Mouse (Mus musculus) heart, embryonic 16.5 days (tissue): ENCODE measurements around the gene Nutm1. TPM values are rescaled to one million over a fixed set of nuclear protein-coding genes. Genes with fewer than 3 reads are reported as not detected.
A peak's percentile ranks its signal among the peaks of the same experiment; 100 is the strongest.

ENCODE experiments used
- ATAC-seq: fragments of 200-750 bp; cut with Nextera tagmentation; replicated peaks from 2 replicates; pipeline ENCODE4 v1.8.0; 2017; ENCODE audit warnings: moderate number of reproducible peaks; ENCODE audit not compliant: insufficient read depth, low FRiP score; ENCODE audit errors: extremely low read depth
- H3K27ac ChIP-seq: fragments of 300-500 bp; sonication (generic); 2 replicates; pipeline ENCODE4 v1.5.1; 2014; ENCODE audit warnings: mild to moderate bottlenecking, low read length, control low read depth, moderate library complexity
- H3K27me3 ChIP-seq: fragments of 300-500 bp; sonication (generic); 2 replicates; pipeline ENCODE4 v1.6.1; 2014; ENCODE audit warnings: low read length, mixed read lengths; ENCODE audit not compliant: control insufficient read depth, insufficient read depth
- H3K36me3 ChIP-seq: fragments of 300-500 bp; sonication (generic); 2 replicates; pipeline ENCODE4 v1.6.1; 2014; ENCODE audit not compliant: control insufficient read depth, insufficient read depth
- H3K4me1 ChIP-seq: fragments of 300-500 bp; sonication (generic); 2 replicates; pipeline ENCODE4 v1.6.1; 2014; ENCODE audit warnings: low read length, mixed read lengths; ENCODE audit not compliant: control insufficient read depth, insufficient read depth
- H3K4me2 ChIP-seq: fragments of 300-500 bp; sonication (generic); 2 replicates; pipeline ENCODE4 v1.6.1; 2014; ENCODE audit warnings: low read depth, mild to moderate bottlenecking, control low read depth, low read length
- H3K4me3 ChIP-seq: fragments of 300-500 bp; sonication (generic); 2 replicates; pipeline ENCODE4 v1.5.1; 2014; ENCODE audit warnings: mild to moderate bottlenecking, control low read depth, low read length
- H3K9ac ChIP-seq: fragments of 300-500 bp; sonication (generic); 2 replicates; pipeline ENCODE4 v1.6.1; 2014; ENCODE audit warnings: low read length, control low read depth
- H3K9me3 ChIP-seq: fragments of 300-500 bp; sonication (generic); replicated peaks from 2 replicates; pipeline ENCODE4 v1.6.1; 2016; ENCODE audit warnings: low read length; ENCODE audit not compliant: control insufficient read depth
- WGBS: fragments of 180-500 bp; shearing (Covaris S2); extraction: QIAGEN DNeasy Blood & Tissue Kit; methylation state at CpG from one replicate; pipeline ENCODE4 v1.1.7; 2014; 5-methylcytosine and 5-hydroxymethylcytosine counted together
- polyA plus RNA-seq: library from polyadenylated mRNA; unstranded; fragments of >200 nt; fragmentation: Nextera tagmentation; extraction: Ambion mirVana; gene quantifications from 2 replicates; pipeline ENCODE4 v1.2.1, GENCODE M21; 2015

The Nutm1 gene
- polyA plus RNA-seq, 1 experiment from 2014 or later: not detected

DNA sequence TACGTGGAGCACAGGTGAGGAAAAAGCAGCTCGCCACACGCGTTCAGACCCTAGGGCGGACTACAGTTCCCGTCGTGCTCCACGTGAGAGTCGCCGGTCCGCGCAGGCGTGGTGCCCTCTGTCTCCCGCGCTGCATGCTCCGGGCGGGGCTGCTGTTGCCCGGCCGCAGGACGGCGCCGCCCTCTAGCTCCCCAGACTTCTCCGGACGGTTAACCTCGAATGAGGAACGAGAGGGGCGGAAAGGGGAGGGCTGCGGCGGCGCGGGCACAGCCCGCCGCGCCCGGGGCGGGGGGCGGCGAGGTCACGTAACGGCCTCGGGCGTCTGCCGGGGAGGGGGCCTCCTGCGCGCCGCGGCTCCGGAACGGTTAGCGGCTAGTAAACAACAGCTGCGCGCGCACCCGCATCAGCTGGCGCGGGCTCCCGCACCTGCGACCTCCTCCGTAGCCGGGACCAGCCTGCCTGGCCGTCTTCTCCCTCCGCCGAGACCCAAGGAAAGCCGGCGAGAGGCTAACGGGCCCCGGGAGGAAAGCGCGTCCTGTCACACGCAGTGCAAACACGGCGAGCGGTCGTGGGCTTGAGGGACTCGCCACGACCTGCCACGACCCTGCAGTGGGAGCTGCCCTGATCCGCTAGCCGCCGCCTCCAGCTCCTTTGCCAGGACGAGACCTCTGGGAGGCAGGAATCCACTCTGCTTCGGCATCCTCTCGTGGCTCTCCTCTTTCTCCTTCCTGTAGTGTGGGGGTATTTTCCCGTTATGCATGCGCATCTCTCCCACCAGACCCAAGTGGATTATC is 6.6 kb upstream of the Nutm1 start, which contains the start of gene Slc12a6:
Gene Slc12a6 (plus strand): TSS at position 378 of the 794 bp plus-strand sequence.
- WGBS: under 1% methylated on average over 80 of the region's 85 CpGs

DNA sequence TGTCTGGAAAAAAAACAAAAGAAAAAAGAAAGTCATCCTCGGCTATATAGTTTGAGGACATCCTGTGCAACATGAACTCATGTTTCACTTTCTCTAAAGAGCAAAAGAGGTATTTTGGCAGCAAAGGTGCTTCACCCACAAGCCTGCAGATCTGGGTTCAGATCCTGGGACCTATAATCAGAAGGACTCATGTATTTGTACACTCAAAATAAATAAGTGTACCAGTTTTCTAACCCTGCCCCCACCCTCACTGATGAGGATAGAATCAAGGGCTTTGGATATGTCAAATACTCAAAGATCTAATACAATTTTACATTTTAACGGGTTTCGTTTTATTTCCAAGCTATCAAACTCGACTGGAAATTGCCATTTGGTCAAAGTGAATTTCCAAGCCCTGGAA is 5.3 kb upstream of the Nutm1 start:
- peaks cover 19% of the 10 kb centered on the region for H3K4me1 ChIP-seq
- no peaks in the 10 kb centered on the region for H3K27me3 ChIP-seq
- no peak overlapping the region for H3K4me2 ChIP-seq
- H3K27ac ChIP-seq: no peak overlapping the region
- H3K36me3 ChIP-seq: no peaks in the 10 kb centered on the region
- no peaks in the 10 kb centered on the region for H3K9me3 ChIP-seq
- H3K4me3 ChIP-seq: no peak overlapping the region
- ATAC-seq: no peak
- WGBS: 67% methylated on average over 4 of the region's 4 CpGs
- H3K9ac ChIP-seq: no peak overlapping the region

More for the DNA sequence above, 6.6 kb upstream of the Nutm1 start, which contains the start of gene Slc12a6:
- peak within 1 kb of the TSS; percentile 91 for H3K9ac ChIP-seq
- H3K4me1 ChIP-seq: peaks cover 24% of the 10 kb centered on the region
- peak; percentile 91 for ATAC-seq
- no peaks in the 10 kb centered on the region for H3K9me3 ChIP-seq
- peak within 1 kb of the TSS; percentile 84 for H3K4me3 ChIP-seq
- peak within 1 kb of the TSS; percentile 72 for H3K4me2 ChIP-seq
- peak within 1 kb of the TSS; percentile 98 for H3K27ac ChIP-seq
- H3K27me3 ChIP-seq: no peaks in the 10 kb centered on the region
- H3K36me3 ChIP-seq: no peaks in the 10 kb centered on the region

DNA sequence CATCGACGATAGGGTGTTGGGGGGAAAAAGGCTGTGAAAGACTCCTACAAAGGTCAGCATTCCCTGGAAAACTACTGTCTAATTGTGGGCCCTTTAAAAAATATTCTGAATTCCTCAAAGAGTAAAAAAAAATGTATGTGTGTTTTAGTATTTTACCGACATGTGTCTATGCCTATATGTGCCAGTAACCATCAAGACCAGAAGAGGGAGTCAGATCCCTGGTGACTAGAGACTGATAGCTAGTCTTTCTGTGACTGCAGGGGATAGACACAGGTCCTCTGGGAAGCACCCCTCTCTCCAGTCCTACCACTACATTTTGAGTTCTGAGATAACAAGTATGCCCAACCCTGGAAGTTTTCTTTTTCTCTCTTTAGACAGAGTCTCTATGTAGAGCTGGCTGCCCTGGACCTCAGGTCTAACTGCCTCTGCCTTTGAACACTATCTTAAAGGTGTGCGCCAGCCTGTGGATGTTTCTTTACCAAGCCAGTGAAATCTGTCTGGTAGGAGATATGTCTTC is 3.7 kb upstream of the Nutm1 start:
- no peaks in the 10 kb centered on the region for H3K27me3 ChIP-seq
- WGBS: 29% methylated on average over 4 of the region's 4 CpGs
- no peak for ATAC-seq

DNA sequence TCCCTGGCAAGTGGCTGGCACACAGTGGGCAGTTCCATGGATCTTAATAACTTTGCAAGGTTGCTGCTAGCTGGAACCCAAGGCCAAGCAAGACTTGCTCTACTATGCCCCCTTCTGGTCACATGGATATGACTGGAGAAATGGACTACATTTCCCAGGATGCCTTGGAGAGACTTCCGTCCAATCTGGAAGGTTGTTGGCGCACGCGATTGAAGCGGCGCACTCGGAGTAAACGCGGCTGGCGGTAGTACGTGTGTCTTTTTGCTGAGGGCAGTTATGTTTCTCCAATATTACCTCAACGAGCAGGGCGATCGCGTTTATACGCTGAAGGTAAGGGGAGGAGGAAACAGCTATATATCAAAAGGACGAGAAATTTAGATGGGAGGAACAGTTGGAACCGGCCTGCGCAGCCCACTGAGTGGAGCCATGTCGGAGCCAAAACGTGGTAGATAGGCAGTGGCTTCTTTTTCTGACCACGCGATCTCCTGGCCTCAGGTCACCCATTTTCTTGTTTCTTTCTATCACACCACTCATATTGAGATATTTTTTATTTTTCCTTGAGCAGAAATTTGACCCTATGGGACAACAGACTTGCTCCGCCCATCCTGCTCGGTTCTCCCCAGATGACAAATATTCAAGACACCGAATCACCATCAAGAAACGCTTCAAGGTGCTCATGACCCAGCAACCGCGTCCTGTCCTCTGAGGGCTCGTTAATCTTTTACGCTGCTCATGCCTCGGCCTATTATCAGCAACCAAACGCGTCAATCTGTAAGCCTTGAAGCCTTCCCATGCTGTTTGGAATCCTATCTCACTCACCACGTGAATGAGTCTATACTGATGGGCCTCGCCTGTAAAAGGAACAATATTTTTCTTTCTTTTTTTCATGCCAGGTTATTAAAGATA is 2.9 kb upstream of the Nutm1 start, which contains the start of gene Nop10:
Gene Nop10 (plus strand): TSS at position 179 of the 906 bp plus-strand sequence.
- H3K9me3 ChIP-seq: no peaks in the 10 kb centered on the region
- H3K27me3 ChIP-seq: no peaks in the 10 kb centered on the region
- H3K36me3 ChIP-seq: no peaks in the 10 kb centered on the region
- peaks cover 16% of the 10 kb centered on the region for H3K4me1 ChIP-seq
- peak within 1 kb of the TSS; percentile 79 for H3K4me3 ChIP-seq
- H3K27ac ChIP-seq: peak within 1 kb of the TSS; percentile 78
- peak within 1 kb of the TSS; percentile 82 for H3K9ac ChIP-seq
- under 1% methylated on average over 36 of the region's 36 CpGs for WGBS
- ATAC-seq: peak; percentile 21
- H3K4me2 ChIP-seq: peak within 1 kb of the TSS; percentile 71

More for the DNA sequence above, 3.7 kb upstream of the Nutm1 start:
- H3K27ac ChIP-seq: no peak overlapping the region
- H3K4me2 ChIP-seq: peak overlapping the region; percentile 71
- H3K4me1 ChIP-seq: peaks cover 16% of the 10 kb centered on the region
- peak overlapping the region; percentile 82; the same call in 1 of the 2 replicates for H3K9ac ChIP-seq
- peak overlapping the region; percentile 79 for H3K4me3 ChIP-seq
- H3K9me3 ChIP-seq: no peaks in the 10 kb centered on the region
- no peaks in the 10 kb centered on the region for H3K36me3 ChIP-seq

DNA sequence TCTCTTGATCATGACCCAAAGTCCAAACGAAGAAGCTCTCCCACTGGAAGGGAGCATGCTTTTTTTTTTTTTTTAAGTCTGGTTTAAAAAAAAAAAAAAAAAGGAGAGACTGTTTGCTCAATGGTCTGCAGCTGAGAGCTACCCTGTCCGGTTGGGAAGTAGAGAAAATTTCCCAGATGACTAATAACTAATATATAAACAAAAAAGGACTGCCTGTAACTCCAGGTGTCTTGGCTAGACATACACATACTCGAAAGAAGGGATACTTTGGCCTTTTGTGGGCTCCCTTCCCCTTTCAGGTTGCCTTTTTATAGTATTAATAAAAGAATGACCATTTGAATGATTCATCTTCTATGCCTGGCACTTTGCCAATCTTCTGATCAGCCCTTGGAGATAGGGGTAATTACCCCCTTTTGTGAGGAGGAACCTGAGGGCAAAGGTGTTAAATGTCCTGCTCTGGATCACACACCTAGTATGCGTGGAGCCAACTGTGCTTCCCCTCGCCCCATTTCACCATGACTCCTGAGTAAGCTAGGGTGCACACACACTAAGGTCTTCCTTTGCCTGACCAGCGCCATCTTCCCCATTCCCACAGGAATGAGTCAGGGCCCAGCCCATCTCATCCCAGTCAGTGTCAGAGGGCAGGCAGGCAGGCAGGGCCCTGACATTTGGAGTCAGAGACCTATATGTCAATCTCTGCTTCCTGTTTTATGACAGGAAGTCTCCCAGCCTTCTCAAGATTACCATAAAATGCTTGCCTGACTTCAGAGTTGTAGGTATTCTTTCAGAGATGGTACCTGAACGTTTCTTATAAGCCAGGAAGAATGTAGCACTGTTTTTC is 4.2 kb downstream of the Nutm1 start:
- H3K4me3 ChIP-seq: no peak overlapping the region
- WGBS: 63% methylated on average over 7 of the region's 7 CpGs
- no peak for ATAC-seq

DNA sequence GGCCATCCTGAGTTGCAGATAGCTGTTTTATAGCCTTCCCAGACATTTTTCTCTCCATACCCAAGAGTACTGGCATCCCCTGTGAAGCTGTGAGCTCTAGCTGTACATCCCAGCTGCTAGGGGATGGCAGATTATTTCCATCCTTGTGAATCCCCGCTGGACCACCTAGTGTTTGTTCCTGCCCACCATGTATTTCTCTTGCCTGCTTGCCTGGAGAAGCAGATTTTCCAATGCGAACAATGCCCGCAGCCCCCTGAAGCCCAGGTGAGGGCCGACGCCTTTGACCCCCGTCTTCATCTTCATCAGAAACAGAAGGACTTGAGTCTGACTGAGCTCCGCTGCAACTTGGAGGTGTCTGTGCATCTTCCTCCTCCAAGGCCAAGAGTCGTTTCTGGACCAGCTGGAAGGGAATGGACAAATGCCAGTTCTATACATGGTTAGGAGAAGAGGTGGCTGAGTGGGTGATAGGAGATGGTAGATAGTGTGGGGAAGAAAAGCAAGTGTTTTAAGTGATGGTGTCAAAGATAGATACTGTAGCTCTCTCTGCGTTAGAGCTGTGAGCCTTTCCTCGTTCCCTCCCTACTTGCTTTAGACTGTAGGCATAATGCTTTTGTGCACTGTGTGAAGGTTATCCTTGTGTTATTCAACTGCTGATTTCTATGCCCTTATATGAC is 9.2 kb downstream of the Nutm1 start:
- no peak for ATAC-seq
- Histone ChIP-seq H3K27me3 (no peaks in the 10 kb centered on the region), H3K36me3 (0 out of 2 replicates have a peak, but pooled peaks cover 3% of the 10 kb centered on the region), H3K4me2 (no peak overlapping the region), H3K9me3 (no peaks in the 10 kb centered on the region), H3K27ac (no peak overlapping the region), H3K9ac (no peak overlapping the region), H3K4me3 (no peak overlapping the region), H3K4me1 (no peaks in the 10 kb centered on the region)
- WGBS: 79% methylated on average over 10 of the region's 10 CpGs

More for the DNA sequence above, 4.2 kb downstream of the Nutm1 start:
- Histone ChIP-seq H3K27ac (no peak overlapping the region), H3K4me2 (no peak overlapping the region), H3K9me3 (no peaks in the 10 kb centered on the region), H3K9ac (no peak overlapping the region), H3K4me1 (no peaks in the 10 kb centered on the region), H3K36me3 (no peaks in the 10 kb centered on the region), H3K27me3 (no peaks in the 10 kb centered on the region)

DNA sequence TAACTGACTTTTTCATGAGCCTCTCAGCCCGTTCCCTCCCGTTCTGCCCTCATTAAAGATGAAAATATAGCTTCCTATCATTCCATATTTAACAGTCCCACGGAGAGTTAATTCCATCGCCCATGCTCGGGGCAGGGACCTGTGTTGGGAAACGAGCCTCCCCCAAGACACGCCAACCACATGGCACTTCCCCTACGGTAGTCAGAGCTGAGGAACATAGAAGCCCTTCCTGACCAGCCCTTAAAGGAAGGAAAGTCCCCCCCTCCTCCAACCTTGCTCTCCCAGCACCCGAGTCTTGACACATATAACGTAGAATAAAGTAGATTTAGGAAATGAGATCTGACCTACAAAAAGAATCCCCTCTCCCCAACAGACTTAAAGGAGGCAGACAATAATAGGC is 11.8 kb downstream of the Nutm1 start:
- H3K4me3 ChIP-seq: no peak overlapping the region
- H3K27me3 ChIP-seq: no peaks in the 10 kb centered on the region
- WGBS: 80% methylated on average over 10 of the region's 10 CpGs
- H3K9ac ChIP-seq: no peak overlapping the region
- H3K4me1 ChIP-seq: no peaks in the 10 kb centered on the region
- no peaks in the 10 kb centered on the region for H3K9me3 ChIP-seq
- H3K27ac ChIP-seq: no peak overlapping the region
- no peak overlapping the region for H3K4me2 ChIP-seq
- 0 out of 2 replicates have a peak, but pooled peaks cover 3% of the 10 kb centered on the region for H3K36me3 ChIP-seq
- no peak for ATAC-seq

DNA sequence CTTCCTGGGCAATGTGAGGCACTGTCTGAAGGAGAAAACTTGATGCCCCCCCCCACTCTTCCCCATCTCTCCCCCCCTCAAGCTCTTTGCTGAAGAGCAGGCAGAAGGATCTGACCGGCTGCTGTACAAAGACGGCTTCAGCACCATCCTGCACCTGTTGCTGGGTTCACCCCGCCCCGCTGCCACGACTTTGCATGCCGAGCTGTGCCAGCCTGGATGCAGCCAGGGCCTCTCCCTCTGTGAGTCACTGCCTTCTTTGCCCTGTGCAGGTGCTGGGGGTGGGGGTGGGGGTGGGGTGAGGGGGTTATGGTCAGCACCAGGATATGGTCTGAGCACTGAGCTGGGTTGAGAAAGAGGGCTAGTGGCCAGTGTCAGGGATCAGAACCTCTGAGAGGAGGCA is 12.9 kb downstream of the Nutm1 start:
- 93% methylated on average over 6 of the region's 6 CpGs for WGBS
- ATAC-seq: no peak

More for the DNA sequence above, 12.9 kb downstream of the Nutm1 start:
- 0 out of 2 replicates have a peak, but pooled peaks cover 3% of the 10 kb centered on the region for H3K36me3 ChIP-seq
- H3K4me3 ChIP-seq: no peak overlapping the region
- H3K9ac ChIP-seq: no peak overlapping the region
- H3K4me2 ChIP-seq: no peak overlapping the region
- H3K27ac ChIP-seq: no peak overlapping the region
- H3K4me1 ChIP-seq: no peaks in the 10 kb centered on the region
- no peaks in the 10 kb centered on the region for H3K9me3 ChIP-seq
- H3K27me3 ChIP-seq: no peaks in the 10 kb centered on the region
